Mouse (Mus musculus) CD4-positive, CD25-positive, alpha-beta regulatory T cell, adult 2 months (primary cell): Measurements from ENCODE around the gene Fbxl17.

Experiments used
- DNase-seq: peaks from one replicate; pipeline ENCODE4 v3.0.0-alpha.2; 2012; ENCODE audit warnings: low read depth, low spot score

Gene Fbxl17

GRCm38 (mm10) chr17:63282004-63282403 is 217.8 kb downstream of the Fbxl17 start:
- no peak for DNase-seq

GRCm38 (mm10) chr17:63280990-63281389 is 218.8 kb downstream of the Fbxl17 start:
- no peak for DNase-seq

- no peak for DNase-seq
Observed at GRCm38 (mm10) chr17:63279144-63279543, 220.7 kb downstream of the Fbxl17 start.

GRCm38 (mm10) chr17:63273353-63273752 is 226.5 kb downstream of the Fbxl17 start:
- no peak for DNase-seq

GRCm38 (mm10) chr17:63272914-63273313 is 226.9 kb downstream of the Fbxl17 start:
- DNase-seq = no peak

GRCm38 (mm10) chr17:63271000-63271399 is 228.8 kb downstream of the Fbxl17 start:
- no peak for DNase-seq

- DNase-seq = no peak
Observed at GRCm38 (mm10) chr17:63270513-63270912, 229.3 kb downstream of the Fbxl17 start.

- no peak for DNase-seq
Observed at GRCm38 (mm10) chr17:63262674-63263073, 237.1 kb downstream of the Fbxl17 start.

- no peak for DNase-seq
Observed at GRCm38 (mm10) chr17:63261508-63262141, 238.2 kb downstream of the Fbxl17 start.

GRCm38 (mm10) chr17:63259091-63259490 is 240.7 kb downstream of the Fbxl17 start:
- DNase-seq = no peak

GRCm38 (mm10) chr17:63246144-63246619 is 253.6 kb downstream of the Fbxl17 start:
- no peak for DNase-seq

GRCm38 (mm10) chr17:63245472-63245871 is 254.3 kb downstream of the Fbxl17 start:
- no peak for DNase-seq

- DNase-seq = no peak
Observed at GRCm38 (mm10) chr17:63242761-63243160, 257.1 kb downstream of the Fbxl17 start.

GRCm38 (mm10) chr17:63240731-63241106 is 259.1 kb downstream of the Fbxl17 start:
- no peak for DNase-seq

- no peak for DNase-seq
Observed at GRCm38 (mm10) chr17:63240021-63240730, 259.6 kb downstream of the Fbxl17 start.

- no peak for DNase-seq
Observed at GRCm38 (mm10) chr17:63236846-63237245, 263.0 kb downstream of the Fbxl17 start.

- DNase-seq = no peak
Observed at GRCm38 (mm10) chr17:63236221-63236620, 263.6 kb downstream of the Fbxl17 start.

- no peak for DNase-seq
Observed at GRCm38 (mm10) chr17:63235821-63236220, 264.0 kb downstream of the Fbxl17 start.

- no peak for DNase-seq
Observed at GRCm38 (mm10) chr17:63229111-63229510, 270.7 kb downstream of the Fbxl17 start.

GRCm38 (mm10) chr17:63226380-63226779 is 273.4 kb downstream of the Fbxl17 start:
- no peak for DNase-seq

- DNase-seq = no peak
Observed at GRCm38 (mm10) chr17:63225959-63226358, 273.9 kb downstream of the Fbxl17 start.

GRCm38 (mm10) chr17:63223675-63224074 is 276.1 kb downstream of the Fbxl17 start:
- no peak for DNase-seq

GRCm38 (mm10) chr17:63221632-63222031 is 278.2 kb downstream of the Fbxl17 start:
- DNase-seq = no peak
